Mouse (Mus musculus) liver, postnatal 0 days (tissue): ENCODE results near the gene Rasgef1a.

Experiments used
- CTCF ChIP-seq: sonication (generic); IDR thresholded peaks from 2 replicates; pipeline ENCODE4 v1.5.1; 2016; ENCODE audit warnings: antibody characterized with exemption, low read depth
- EP300 ChIP-seq: IDR thresholded peaks from 2 replicates; pipeline ENCODE4 v1.6.1; 2016; ENCODE audit warnings: antibody characterized with exemption, low read depth, mild to moderate bottlenecking

GRCm38 (mm10) chr6:118012317-118012700 lies 1.1 kb downstream of the Rasgef1a start:
- no peak for TF ChIP-seq CTCF
- TF ChIP-seq EP300: no peak
